Mouse (Mus musculus): ENCODE results near the gene Muc3.
"Not testable (repeated sequence)": the region's sequence is repeated elsewhere in the genome, so short reads cannot be mapped to it uniquely, and the experiment has no call there.

The Muc3 gene

GRCm38 (mm10) chr5:137149272-137149882 is at the start of gene Muc3:
Gene Muc3, minus strand, starts transcription at chr5:137149322.
- DNase-seq (ENCODE audit: low spot score): not testable (repeated sequence)

GRCm38 (mm10) chr5:137194488-137195120 is 45.5 kb upstream of the Muc3 start:
- DNase-seq (ENCODE audit: low spot score): no peak

- DNase-seq (ENCODE audit: low spot score): no peak
These were observed 44.3 kb upstream of the Muc3 start for GRCm38 (mm10) chr5:137193279-137193952.

GRCm38 (mm10) chr5:137189326-137189725 is 40.2 kb upstream of the Muc3 start:
- DNase-seq (ENCODE audit: low spot score): no peak

- DNase-seq (ENCODE audit: low spot score): no peak
These were observed 36.2 kb upstream of the Muc3 start for GRCm38 (mm10) chr5:137185362-137185761.

- no peak for DNase-seq (ENCODE audit: low spot score)
These were observed 30.7 kb upstream of the Muc3 start for GRCm38 (mm10) chr5:137179646-137180374.

GRCm38 (mm10) chr5:137173967-137174366 is 24.8 kb upstream of the Muc3 start:
- DNase-seq (ENCODE audit: low spot score): no peak

- no peak for DNase-seq (ENCODE audit: low spot score)
These were observed 23.5 kb upstream of the Muc3 start for GRCm38 (mm10) chr5:137172591-137172990.

GRCm38 (mm10) chr5:137171478-137171877 is 22.4 kb upstream of the Muc3 start:
- DNase-seq (ENCODE audit: low spot score): no peak

- DNase-seq (ENCODE audit: low spot score): no peak
These were observed 21.8 kb upstream of the Muc3 start for GRCm38 (mm10) chr5:137170836-137171380.

- DNase-seq (ENCODE audit: low spot score): no peak
These were observed 18.4 kb upstream of the Muc3 start for GRCm38 (mm10) chr5:137167539-137167938.

- no peak for DNase-seq (ENCODE audit: low spot score)
These were observed 16.9 kb upstream of the Muc3 start for GRCm38 (mm10) chr5:137166012-137166411.

- DNase-seq (ENCODE audit: low spot score): no peak
These were observed 12.7 kb upstream of the Muc3 start for GRCm38 (mm10) chr5:137161853-137162252.

- peak; percentile 53 for DNase-seq (ENCODE audit: low spot score)
These were observed 10.3 kb upstream of the Muc3 start for GRCm38 (mm10) chr5:137159461-137159860.

- DNase-seq (ENCODE audit: low spot score): no peak
These were observed 4.2 kb upstream of the Muc3 start for GRCm38 (mm10) chr5:137153289-137153688.

- DNase-seq (ENCODE audit: low spot score): no peak
These were observed 3.5 kb upstream of the Muc3 start for GRCm38 (mm10) chr5:137152623-137153022.

GRCm38 (mm10) chr5:137140836-137141235 is 8.3 kb downstream of the Muc3 start:
- no peak for DNase-seq (ENCODE audit: low spot score)

- no peak for DNase-seq (ENCODE audit: low spot score)
These were observed 10.1 kb downstream of the Muc3 start for GRCm38 (mm10) chr5:137138977-137139376.

- no peak for DNase-seq (ENCODE audit: low spot score)
These were observed 14.2 kb downstream of the Muc3 start for GRCm38 (mm10) chr5:137134959-137135358.

GRCm38 (mm10) chr5:137131490-137131889 is 17.6 kb downstream of the Muc3 start:
- peak; percentile 46 for DNase-seq (ENCODE audit: low spot score)

GRCm38 (mm10) chr5:137129281-137129680 is 19.8 kb downstream of the Muc3 start:
- no peak for DNase-seq (ENCODE audit: low spot score)

- DNase-seq (ENCODE audit: low spot score): no peak
These were observed 25.6 kb downstream of the Muc3 start for GRCm38 (mm10) chr5:137123516-137123915.
